Mouse (Mus musculus): ENCODE measurements around the gene Ak2. TPM values are rescaled to one million over a fixed set of nuclear protein-coding genes. Genes with fewer than 3 reads are reported as not detected.
A peak's percentile ranks its signal among the peaks of the same experiment; 100 is the strongest.

The Ak2 gene
- total and polyA plus RNA-seq, 3 experiments, result 330 to 366 TPM; not detected in 1

GRCm38 (mm10) chr4:129057533-129058206, 65.9 kb downstream of the Ak2 start:
- H3K9ac ChIP-seq (ENCODE audit: control insufficient read depth, low read depth, low read length, poor library complexity, severe bottlenecking), result peak overlapping the region; percentile 86
- H3K27ac ChIP-seq (ENCODE audit: control insufficient read depth, low read depth, low read length), result peak overlapping the region; percentile 82
- peaks cover 28% of the 10 kb centered on the region for H3K79me2 ChIP-seq (ENCODE audit: control insufficient read depth, insufficient read depth, low read length, poor library complexity)
- H3K36me3 ChIP-seq (ENCODE audit: control insufficient read depth in 1 of 2, insufficient read depth in 2 of 2, low read length in 2 of 2), result peaks cover 0 to 31% of the 10 kb centered on the region in 2 experiments; a peak in 2 of 4 replicates
- DNase-seq (ENCODE audit: low read depth, low spot score), result peak; percentile 96
- H3K9me3 ChIP-seq (replicated peaks; ENCODE audit: insufficient read depth, low read length), result no peaks in the 10 kb centered on the region
- peaks cover 16 to 18% of the 10 kb centered on the region in 2 experiments for H3K4me1 ChIP-seq (ENCODE audit: control insufficient read depth in 1 of 2, insufficient read depth in 2 of 2, low read length in 2 of 2)
- no peaks in the 10 kb centered on the region for H3K27me3 ChIP-seq (ENCODE audit: control insufficient read depth in 1 of 2, insufficient read depth in 2 of 2, low read length in 2 of 2)
- peak overlapping the region; percentile 79 to 88 for H3K4me3 ChIP-seq (ENCODE audit: control insufficient read depth in 1 of 2, insufficient read depth in 1 of 2, low read depth in 2 of 2, low read length in 2 of 2)
- TF ChIP-seq MEF2A (IDR thresholded peaks at IDR 0.05; ENCODE audit: extremely low read depth, insufficient replicate concordance, low read depth, low read length, poor library complexity, severe bottlenecking), result no peak
- TF ChIP-seq CHD1 (IDR thresholded peaks at IDR 0.05; ENCODE audit: low read depth, low read length), result no peak
- TF ChIP-seq TAL1 (IDR thresholded peaks at IDR 0.05; ENCODE audit: low read length), result no peak
- peak; percentile 94 to 97 for TF ChIP-seq POLR2A (IDR thresholded peaks at IDR 0.05; ENCODE audit: control insufficient read depth in 1 of 2, insufficient read depth in 1 of 2, low read depth in 1 of 2, low read length in 2 of 2, poor library complexity in 1 of 2)
- no peak for TF ChIP-seq ZNF384 (IDR thresholded peaks at IDR 0.05; ENCODE audit: low read depth, low read length)
- peak; percentile 17; the same call in 1 of the 2 replicates for TF ChIP-seq RCOR1 (IDR thresholded peaks at IDR 0.05; ENCODE audit: low read depth, low read length)
- TF ChIP-seq TBP (IDR thresholded peaks at IDR 0.05; ENCODE audit: low read depth, low read length), result peak; percentile 90
- TF ChIP-seq MAX (IDR thresholded peaks at IDR 0.05; ENCODE audit: low read length), result peak; percentile 52; the same call in 1 of the 2 replicates
- no peak for TF ChIP-seq JUND (IDR thresholded peaks at IDR 0.05; ENCODE audit: low read depth, low read length)
- no peak for TF ChIP-seq GABPA (IDR thresholded peaks at IDR 0.05; ENCODE audit: low read depth, low read length)
- peak; percentile 71 for TF ChIP-seq POLR2AphosphoS2 (IDR thresholded peaks at IDR 0.05; ENCODE audit: low read length)
- 0 out of 2 replicates have a peak, but pooled peaks have one; percentile 9 for TF ChIP-seq CHD2 (IDR thresholded peaks at IDR 0.05; ENCODE audit: low read length)
- no peak for TF ChIP-seq UBTF (IDR thresholded peaks at IDR 0.05; ENCODE audit: borderline replicate concordance, insufficient read depth, low read depth, low read length)
- TF ChIP-seq MXI1 (IDR thresholded peaks at IDR 0.05; ENCODE audit: low read depth, low read length), result peak; percentile 37
- TF ChIP-seq GATA1 (IDR thresholded peaks at IDR 0.05; ENCODE audit: low read depth, low read length), result peak; percentile 77
- TF ChIP-seq MYB (IDR thresholded peaks at IDR 0.05; ENCODE audit: low read depth, low read length), result no peak
- peak in 1 of 2 experiments; percentile 36; a peak in 1 of 4 replicates for TF ChIP-seq USF2 (IDR thresholded peaks at IDR 0.05; ENCODE audit: borderline replicate concordance in 1 of 2, insufficient read depth in 1 of 2, low read depth in 1 of 2, low read length in 2 of 2)
- no peak for TF ChIP-seq ZC3H11A (IDR thresholded peaks at IDR 0.05; ENCODE audit: low read depth, low read length)
- no peak for TF ChIP-seq CTCF (IDR thresholded peaks at IDR 0.05 in 2 of 3, conservative IDR thresholded peaks at IDR 0.05 in 1 of 3; ENCODE audit: control insufficient read depth in 1 of 3, insufficient read depth in 1 of 3, low read depth in 2 of 3, low read length in 3 of 3, poor library complexity in 1 of 3, severe bottlenecking in 1 of 3)
- 0 out of 2 replicates have a peak, but pooled peaks have one; percentile 31 for TF ChIP-seq ELF1 (IDR thresholded peaks at IDR 0.05; ENCODE audit: low read depth, low read length)
- TF ChIP-seq POLR2AphosphoS5 (IDR thresholded peaks at IDR 0.05; ENCODE audit: borderline replicate concordance, low read depth, low read length), result no peak
- no peak for TF ChIP-seq EP300 (IDR thresholded peaks at IDR 0.05; ENCODE audit: low read depth in 1 of 2, low read length in 2 of 2)
- TF ChIP-seq MAZ (IDR thresholded peaks at IDR 0.05; ENCODE audit: low read depth, low read length), result peak; percentile 62; the same call in 1 of the 2 replicates
- peak; percentile 91 for TF ChIP-seq USF1 (IDR thresholded peaks at IDR 0.05; ENCODE audit: low read depth, low read length)
- no peak for TF ChIP-seq SMC3 (IDR thresholded peaks at IDR 0.05; ENCODE audit: low read depth, low read length)
- TF ChIP-seq E2F4 (IDR thresholded peaks at IDR 0.05; ENCODE audit: borderline replicate concordance, low read depth, low read length), result no peak
- TF ChIP-seq SIN3A (IDR thresholded peaks at IDR 0.05; ENCODE audit: low read length), result peak; percentile 71
- no peak for TF ChIP-seq MAFK (IDR thresholded peaks at IDR 0.05; ENCODE audit: borderline replicate concordance, low read depth, low read length)
- peak; percentile 96 for TF ChIP-seq ZMIZ1 (IDR thresholded peaks at IDR 0.05; ENCODE audit: low read depth, low read length)
- TF ChIP-seq MYC (IDR thresholded peaks at IDR 0.05; ENCODE audit: low read depth, low read length), result no peak
- TF ChIP-seq TCF12 (IDR thresholded peaks at IDR 0.05; ENCODE audit: low read depth, low read length), result peak; percentile 64
- TF ChIP-seq BHLHE40 (IDR thresholded peaks at IDR 0.05; ENCODE audit: borderline replicate concordance, low read depth, low read length), result no peak
- TF ChIP-seq HCFC1 (IDR thresholded peaks at IDR 0.05; ENCODE audit: low read depth, low read length), result peak; percentile 58
- no peak for TF ChIP-seq RAD21 (IDR thresholded peaks at IDR 0.05; ENCODE audit: low read depth, low read length)
- no peak for TF ChIP-seq ZKSCAN1 (IDR thresholded peaks at IDR 0.05; ENCODE audit: low read depth, low read length)
- TF ChIP-seq KAT2A (conservative IDR thresholded peaks at IDR 0.05; ENCODE audit: low read depth, low read length), result no peak

Data from MEL (cell line).